Mouse (Mus musculus) hindbrain, embryonic 13.5 days (tissue): ENCODE data around the gene Veph1. TPM values are rescaled to one million over a fixed set of nuclear protein-coding genes. Genes with fewer than 3 reads are reported as not detected.
"Not testable (repeated sequence)": the region's sequence is repeated elsewhere in the genome, so short reads cannot be mapped to it uniquely, and the experiment has no call there.

Experiments used
- ATAC-seq: fragments of 200-750 bp; cut with Nextera tagmentation; 2 replicates; pipeline ENCODE4 v1.8.0; 2017; ENCODE audit warnings: moderate TSS enrichment; ENCODE audit not compliant: low FRiP score
- H3K27ac ChIP-seq: fragments of 300-500 bp; sonication (generic); 2 replicates; pipeline ENCODE4 v1.5.1; 2015; ENCODE audit warnings: inconsistent platforms, mild to moderate bottlenecking, moderate library complexity
- H3K27me3 ChIP-seq: fragments of 300-500 bp; sonication (generic); 2 replicates; pipeline ENCODE4 v1.6.1; 2015; ENCODE audit warnings: mild to moderate bottlenecking, inconsistent platforms
- H3K36me3 ChIP-seq: fragments of 300-500 bp; sonication (generic); 2 replicates; pipeline ENCODE4 v1.6.1; 2015; ENCODE audit warnings: mild to moderate bottlenecking, inconsistent platforms
- H3K4me1 ChIP-seq: fragments of 300-500 bp; sonication (generic); replicated peaks from 2 replicates; pipeline ENCODE4 v1.6.1; 2015; ENCODE audit warnings: inconsistent platforms
- H3K4me2 ChIP-seq: fragments of 300-500 bp; sonication (generic); 2 replicates; pipeline ENCODE4 v1.6.1; 2015; ENCODE audit warnings: inconsistent platforms, mild to moderate bottlenecking, moderate library complexity
- H3K4me3 ChIP-seq: fragments of 300-500 bp; sonication (generic); 2 replicates; pipeline ENCODE4 v1.5.1; 2015; ENCODE audit warnings: mild to moderate bottlenecking, inconsistent platforms
- H3K9ac ChIP-seq: fragments of 300-500 bp; sonication (generic); 2 replicates; pipeline ENCODE4 v1.6.1; 2015; ENCODE audit warnings: mild to moderate bottlenecking, inconsistent platforms
- H3K9me3 ChIP-seq: fragments of 300-500 bp; sonication (generic); 2 replicates; pipeline ENCODE4 v1.6.1; 2016; ENCODE audit warnings: inconsistent platforms
- WGBS: fragments of 180-500 bp; shearing (Covaris S2); methylation state at CpG from one replicate; pipeline ENCODE4 v1.1.7; 2015; 5-methylcytosine and 5-hydroxymethylcytosine counted together
- polyA plus RNA-seq: library from polyadenylated mRNA; unstranded; fragments of >200 nt; fragmentation: Nextera tagmentation; extraction: Ambion mirVana; gene quantifications from 2 replicates; pipeline ENCODE4 v1.2.1, GENCODE M21; 2015

Veph1 gene
- polyA plus RNA-seq, 1 experiment from 2014 or later, result 4.6 TPM

- Histone ChIP-seq H3K4me3 (no peak overlapping the region), H3K27ac (no peak overlapping the region), H3K36me3 (no peaks in the 10 kb centered on the region), H3K9ac (no peak overlapping the region), H3K4me2 (no peak overlapping the region), H3K27me3 (no peaks in the 10 kb centered on the region), H3K4me1 (peaks cover 18% of the 10 kb centered on the region), H3K9me3 (no peaks in the 10 kb centered on the region)
- WGBS, result 78% methylated on average over 3 of the region's 3 CpGs
- ATAC-seq, result no peak
These were observed 1.9 kb downstream of the Veph1 start for GRCm38 (mm10) chr3:66294729-66295128.

- H3K27me3 ChIP-seq, result no peaks in the 10 kb centered on the region
- H3K4me1 ChIP-seq, result peaks cover 18% of the 10 kb centered on the region
- H3K36me3 ChIP-seq, result no peaks in the 10 kb centered on the region
- H3K9me3 ChIP-seq, result peaks cover 6% of the 10 kb centered on the region; the same call in 1 of the 2 replicates
- WGBS, result 10% methylated on average over 20 of the region's 20 CpGs
- H3K9ac ChIP-seq, result peak overlapping the region; percentile 60
- H3K4me2 ChIP-seq, result peak overlapping the region; percentile 52
- ATAC-seq, result peak; percentile 76
- H3K27ac ChIP-seq, result 0 out of 2 replicates have a peak overlapping the region, but pooled peaks have one; percentile 40
- H3K4me3 ChIP-seq, result peak overlapping the region; percentile 24
These were observed 4.2 kb downstream of the Veph1 start for GRCm38 (mm10) chr3:66292356-66292946.

- Histone ChIP-seq H3K9ac (no peak overlapping the region), H3K4me1 (no peaks in the 10 kb centered on the region), H3K36me3 (no peaks in the 10 kb centered on the region), H3K27ac (no peak overlapping the region), H3K4me3 (no peak overlapping the region), H3K9me3 (no peaks in the 10 kb centered on the region), H3K4me2 (no peak overlapping the region), H3K27me3 (no peaks in the 10 kb centered on the region)
- 77% methylated on average over 4 of the region's 4 CpGs for WGBS
- ATAC-seq, result no peak
These were observed 33.4 kb downstream of the Veph1 start for GRCm38 (mm10) chr3:66263270-66263669.

GRCm38 (mm10) chr3:66262319-66262718 is 34.3 kb downstream of the Veph1 start:
- Histone ChIP-seq H3K27me3 (no peaks in the 10 kb centered on the region), H3K4me3 (no peak overlapping the region), H3K9ac (no peak overlapping the region), H3K36me3 (no peaks in the 10 kb centered on the region), H3K4me2 (no peak overlapping the region), H3K27ac (no peak overlapping the region), H3K9me3 (no peaks in the 10 kb centered on the region), H3K4me1 (no peaks in the 10 kb centered on the region)
- no peak for ATAC-seq
- 40% methylated on average over 5 of the region's 5 CpGs for WGBS

GRCm38 (mm10) chr3:66254504-66255105 is 42.0 kb downstream of the Veph1 start:
- no peak for ATAC-seq
- Histone ChIP-seq H3K36me3 (no peaks in the 10 kb centered on the region), H3K9me3 (no peaks in the 10 kb centered on the region), H3K4me2 (no peak overlapping the region), H3K9ac (no peak overlapping the region), H3K4me1 (no peaks in the 10 kb centered on the region), H3K4me3 (no peak overlapping the region), H3K27ac (no peak overlapping the region), H3K27me3 (no peaks in the 10 kb centered on the region)
- 84% methylated on average over 9 of the region's 9 CpGs for WGBS

- 58% methylated on average over 7 of the region's 7 CpGs for WGBS
- Histone ChIP-seq H3K36me3 (no peaks in the 10 kb centered on the region), H3K9ac (no peak overlapping the region), H3K9me3 (no peaks in the 10 kb centered on the region), H3K4me3 (no peak overlapping the region), H3K27me3 (no peaks in the 10 kb centered on the region), H3K4me1 (no peaks in the 10 kb centered on the region), H3K4me2 (no peak overlapping the region), H3K27ac (no peak overlapping the region)
- ATAC-seq, result no peak
These were observed 44.8 kb downstream of the Veph1 start for GRCm38 (mm10) chr3:66251842-66252241.

GRCm38 (mm10) chr3:66240476-66240875 is 56.2 kb downstream of the Veph1 start:
- no peaks in the 10 kb centered on the region for H3K9me3 ChIP-seq

GRCm38 (mm10) chr3:66236234-66236871 is 60.3 kb downstream of the Veph1 start:
- not testable (repeated sequence) for H3K36me3 ChIP-seq, H3K4me2 ChIP-seq, H3K9ac ChIP-seq, H3K4me3 ChIP-seq, ATAC-seq, H3K4me1 ChIP-seq, H3K9me3 ChIP-seq, H3K27ac ChIP-seq, H3K27me3 ChIP-seq
- WGBS, result 46% methylated on average over 4 of the region's 4 CpGs

More at GRCm38 (mm10) chr3:66240476-66240875, 56.2 kb downstream of the Veph1 start:
- ATAC-seq, result no peak
- H3K9ac ChIP-seq, result no peak overlapping the region
- H3K27ac ChIP-seq, result no peak overlapping the region
- H3K27me3 ChIP-seq, result no peaks in the 10 kb centered on the region
- no peak overlapping the region for H3K4me2 ChIP-seq
- H3K36me3 ChIP-seq, result no peaks in the 10 kb centered on the region
- H3K4me1 ChIP-seq, result no peaks in the 10 kb centered on the region
- H3K4me3 ChIP-seq, result no peak overlapping the region

GRCm38 (mm10) chr3:66224931-66225537 is 71.6 kb downstream of the Veph1 start:
- peaks cover 22% of the 10 kb centered on the region for H3K27me3 ChIP-seq
- no peaks in the 10 kb centered on the region for H3K9me3 ChIP-seq
- no peak overlapping the region for H3K9ac ChIP-seq
- no peak overlapping the region for H3K4me2 ChIP-seq
- H3K4me1 ChIP-seq, result peaks cover 18% of the 10 kb centered on the region
- WGBS, result 85% methylated on average over 15 of the region's 15 CpGs
- no peak overlapping the region for H3K4me3 ChIP-seq
- no peak for ATAC-seq
- H3K27ac ChIP-seq, result no peak overlapping the region
- H3K36me3 ChIP-seq, result no peaks in the 10 kb centered on the region

GRCm38 (mm10) chr3:66221243-66221611 is 75.4 kb downstream of the Veph1 start:
- Histone ChIP-seq H3K36me3 (no peaks in the 10 kb centered on the region), H3K9me3 (no peaks in the 10 kb centered on the region), H3K27me3 (peaks cover 37% of the 10 kb centered on the region), H3K27ac (peak overlapping the region; percentile 69; the same call in 1 of the 2 replicates), H3K4me2 (peak overlapping the region; percentile 95), H3K4me3 (peak overlapping the region; percentile 59), H3K4me1 (peaks cover 25% of the 10 kb centered on the region), H3K9ac (peak overlapping the region; percentile 77)
- peak; percentile 53 for ATAC-seq
- WGBS, result 1% methylated on average over 11 of the region's 11 CpGs

- WGBS, result under 1% methylated on average over 54 of the region's 54 CpGs
- Histone ChIP-seq H3K4me2 (peak overlapping the region; percentile 95), H3K4me3 (peak overlapping the region; percentile 59), H3K9ac (peak overlapping the region; percentile 77), H3K27ac (peak overlapping the region; percentile 69), H3K4me1 (peaks cover 25% of the 10 kb centered on the region), H3K9me3 (no peaks in the 10 kb centered on the region), H3K36me3 (no peaks in the 10 kb centered on the region), H3K27me3 (peaks cover 37% of the 10 kb centered on the region)
- peak; percentile 91 for ATAC-seq
These were observed 75.9 kb downstream of the Veph1 start for GRCm38 (mm10) chr3:66220554-66221242.

- Histone ChIP-seq H3K4me3 (peak within 1 kb of the TSS; percentile 59), H3K9me3 (no peaks in the 10 kb centered on the region), H3K36me3 (no peaks in the 10 kb centered on the region), H3K27ac (peak within 1 kb of the TSS; percentile 69), H3K9ac (peak within 1 kb of the TSS; percentile 77), H3K4me2 (peak within 1 kb of the TSS; percentile 95), H3K27me3 (peaks cover 37% of the 10 kb centered on the region), H3K4me1 (peaks cover 25% of the 10 kb centered on the region)
- WGBS, result 4% methylated on average over 20 of the region's 20 CpGs
- ATAC-seq, result peak; percentile 41; the same call in 1 of the 2 replicates
These were observed 76.9 kb downstream of the Veph1 start, which contains the start of gene Ptx3 for GRCm38 (mm10) chr3:66219655-66220191. TSS of gene Ptx3 (plus strand) at chr3:66219910.
